In genomic region chr9:86186751-86187747, GRCm38 (mm10) we compare ENCODE assay signal across 18 mouse cellular contexts.
DNase-seq lines count a peak whose midpoint lies in the region; ATAC-seq and TF ChIP-seq lines count a peak whose summit lies in the region.
"Had no signal": no experiment of that assay in that cellular context is flagged by ENCODE, and none has a peak within 500 bp of the region (broad histone marks: within the 10 kb centered on the region; RNA-seq: fewer than 3 reads in every experiment).

No protein-coding gene starts in this region.

- H3K9me3 ChIP-seq in forebrain, embryonic 11.5 days (ENCODE audit: control insufficient read depth, low read length), result no peaks in the 10 kb centered on the region
- no peaks in the 10 kb centered on the region for H3K9me3 ChIP-seq in hindbrain, embryonic 14.5 days (ENCODE audit: control insufficient read depth, low read length)
- no peaks in the 10 kb centered on the region for H3K9me3 ChIP-seq in midbrain, embryonic 15.5 days

- H3K4me1 ChIP-seq in forebrain, embryonic 11.5 days (replicated peaks; ENCODE audit: control insufficient read depth, insufficient read depth, low read length), result peaks cover 8% of the 10 kb centered on the region; the same call in 1 of the 2 replicates
- no peaks in the 10 kb centered on the region; the same call in 1 of the 2 replicates for H3K4me1 ChIP-seq in hindbrain, embryonic 14.5 days (replicated peaks; ENCODE audit: control insufficient read depth, insufficient read depth, low read length)
- H3K4me1 ChIP-seq in midbrain, embryonic 15.5 days, result no peaks in the 10 kb centered on the region
- no peaks in the 10 kb centered on the region for H3K4me1 ChIP-seq in thymus, adult 2 months (replicated peaks; ENCODE audit: control insufficient read depth, insufficient read depth, low read length)

- no peak overlapping the region for H3K4me3 ChIP-seq in forebrain, embryonic 11.5 days (ENCODE audit: low read depth, low read length)
- H3K4me3 ChIP-seq in hindbrain, embryonic 14.5 days (replicated peaks; ENCODE audit: low read length), result no peak overlapping the region
- no peak overlapping the region for H3K4me3 ChIP-seq in midbrain, embryonic 15.5 days
- H3K4me3 ChIP-seq in thymus, adult 2 months (ENCODE audit: control insufficient read depth, insufficient read depth, low read length), result no peak overlapping the region
- H3K4me3 ChIP-seq: heart, adult 2 months had no signal

- no peak overlapping the region for H3K9ac ChIP-seq in forebrain, embryonic 11.5 days (ENCODE audit: low read length)
- H3K9ac ChIP-seq in hindbrain, embryonic 14.5 days, result no peak overlapping the region
- no peak overlapping the region for H3K9ac ChIP-seq in midbrain, embryonic 15.5 days
- H3K9ac ChIP-seq: liver, embryonic 14.5 days had no signal

- peak; percentile 91 for ATAC-seq in forebrain, embryonic 11.5 days (replicated peaks; ENCODE audit: low FRiP score)
- peak; percentile 82 for ATAC-seq in hindbrain, embryonic 14.5 days (ENCODE audit: low FRiP score)
- ATAC-seq in midbrain, embryonic 15.5 days (replicated peaks), result peak; percentile 78
- ATAC-seq in megakaryocyte, adult 5-6 weeks (ENCODE audit: poor library complexity, severe bottlenecking), result no peak

- DNase-seq in brain, embryonic 14.5 days (ENCODE audit: low read depth), result peak; percentile 70
- DNase-seq in forebrain, embryonic 11.5 days (ENCODE audit: low spot score), result peak; percentile 59
- no peak for DNase-seq in hindbrain, embryonic 14.5 days (ENCODE audit: low spot score)
- DNase-seq in heart, adult 11 months, result no peak
- no peak for DNase-seq in layer of hippocampus, adult 9-10 months (ENCODE audit: low spot score)
- DNase-seq in thymus, adult 2 months, result no peak
- DNase-seq: adrenal gland, adult 8-10 months; B cell, adult 2 months; cerebellum, adult 9-11 months; heart, adult 2 months; kidney, adult 11 months; kidney, postnatal 36 days; lung, postnatal 10 days; thymus, postnatal 4 days had no signal

- 25% methylated on average over 11 of the region's 11 CpGs for WGBS in forebrain, embryonic 11.5 days
- WGBS in hindbrain, embryonic 14.5 days, result 24% methylated on average over 11 of the region's 11 CpGs
- 14% methylated on average over 11 of the region's 11 CpGs for WGBS in midbrain, embryonic 15.5 days
- 79% methylated on average over 11 of the region's 11 CpGs for WGBS in thymus, adult 2 months

- H3K4me2 ChIP-seq in forebrain, embryonic 11.5 days (ENCODE audit: low read depth, low read length, severe bottlenecking), result no peak overlapping the region
- H3K4me2 ChIP-seq in hindbrain, embryonic 14.5 days (replicated peaks), result no peak overlapping the region
- H3K4me2 ChIP-seq in midbrain, embryonic 15.5 days, result no peak overlapping the region

- no peaks in the 10 kb centered on the region for H3K36me3 ChIP-seq in forebrain, embryonic 11.5 days (ENCODE audit: control insufficient read depth, insufficient read depth, low read length)
- no peaks in the 10 kb centered on the region for H3K36me3 ChIP-seq in hindbrain, embryonic 14.5 days (replicated peaks; ENCODE audit: control insufficient read depth, insufficient read depth)
- no peaks in the 10 kb centered on the region for H3K36me3 ChIP-seq in midbrain, embryonic 15.5 days (replicated peaks)
- H3K36me3 ChIP-seq in thymus, adult 2 months (ENCODE audit: control insufficient read depth, insufficient read depth, low read length), result no peaks in the 10 kb centered on the region

- no peak for TF ChIP-seq POLR2A in brain, embryonic 14.5 days (IDR thresholded peaks at IDR 0.05; ENCODE audit: borderline replicate concordance, extremely low read depth, insufficient read depth, insufficient read length, poor library complexity, severe bottlenecking)
- TF ChIP-seq POLR2A in thymus, adult 2 months (IDR thresholded peaks at IDR 0.05; ENCODE audit: control insufficient read depth, extremely low read depth, insufficient read depth, low read length, poor library complexity), result no peak

- TF ChIP-seq CTCF in brain, embryonic 14.5 days (IDR thresholded peaks at IDR 0.05; ENCODE audit: borderline replicate concordance, extremely low read depth, insufficient read depth, insufficient read length), result no peak
- no peak for TF ChIP-seq CTCF in thymus, adult 2 months (IDR thresholded peaks at IDR 0.05; ENCODE audit: borderline replicate concordance, control insufficient read depth, extremely low read depth, insufficient read depth, low read length, poor library complexity)

- no peak overlapping the region for H3K27ac ChIP-seq in forebrain, embryonic 11.5 days (ENCODE audit: low read depth, low read length)
- H3K27ac ChIP-seq in hindbrain, embryonic 14.5 days, result no peak overlapping the region
- no peak overlapping the region for H3K27ac ChIP-seq in midbrain, embryonic 15.5 days
- H3K27ac ChIP-seq in thymus, adult 2 months (ENCODE audit: control insufficient read depth, insufficient read depth, low read length), result no peak overlapping the region
- H3K27ac ChIP-seq: heart, adult 2 months; liver, embryonic 14.5 days; stomach, postnatal 0 days had no signal

- H3K27me3 ChIP-seq in forebrain, embryonic 11.5 days (ENCODE audit: control insufficient read depth, insufficient read depth, low read length), result no peaks in the 10 kb centered on the region
- no peaks in the 10 kb centered on the region for H3K27me3 ChIP-seq in hindbrain, embryonic 14.5 days (ENCODE audit: control insufficient read depth, insufficient read depth, low read length)
- no peaks in the 10 kb centered on the region for H3K27me3 ChIP-seq in midbrain, embryonic 15.5 days (replicated peaks)
- H3K27me3 ChIP-seq in thymus, adult 2 months (ENCODE audit: control insufficient read depth, insufficient read depth, low read length), result no peaks in the 10 kb centered on the region

Comparison
In these comparisons a context has a peak if more than half of its experiments do, and no peak if none do; other contexts are left out.
1. DNase-seq: peak in brain, embryonic 14.5 days (single experiment) and forebrain, embryonic 11.5 days (single experiment); none in hindbrain, embryonic 14.5 days (single experiment), heart, adult 11 months (single experiment), layer of hippocampus, adult 9-10 months (single experiment) and thymus, adult 2 months (single experiment).